In the genomic region with DNA sequence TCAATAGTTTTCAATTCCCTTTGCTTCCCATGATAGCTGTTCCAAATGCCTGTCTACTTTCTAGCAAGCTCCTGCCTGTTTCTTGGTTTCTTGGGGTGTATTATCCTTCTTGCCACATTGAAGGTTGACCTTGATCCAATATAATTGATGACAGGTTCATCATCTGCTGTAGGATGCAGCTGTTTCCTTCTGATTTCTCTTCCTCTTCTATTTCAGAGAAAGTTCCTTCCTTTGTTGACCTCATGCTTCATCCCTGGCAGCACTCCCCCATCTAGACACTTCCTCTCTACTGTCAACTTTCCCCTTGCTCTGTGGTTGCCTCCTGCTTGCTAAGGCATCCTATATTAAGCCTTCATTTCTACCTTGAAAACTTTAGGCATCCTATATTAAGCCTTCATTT, we compare ENCODE assay signal across 15 mouse cellular contexts.
DNase-seq lines count a peak whose midpoint lies in the region; ATAC-seq and TF ChIP-seq lines count a peak whose summit lies in the region.
"Had no signal": no experiment of that assay in that cellular context is flagged by ENCODE, and none has a peak within 500 bp of the region (broad histone marks: within the 10 kb centered on the region; RNA-seq: fewer than 3 reads in every experiment).

No protein-coding gene starts in this region.

- 0 out of 2 replicates have a peak overlapping the region, but pooled peaks have one; percentile 20 for H3K27ac ChIP-seq in heart, embryonic 15.5 days
- H3K27ac ChIP-seq in heart, embryonic 11.5 days (ENCODE audit: low read depth, low read length), result no peak overlapping the region
- no peak overlapping the region for H3K27ac ChIP-seq in lung, embryonic 14.5 days (ENCODE audit: low read depth)
- peak overlapping the region; percentile 66; the same call in 1 of the 2 replicates for H3K27ac ChIP-seq in liver, embryonic 12.5 days
- H3K27ac ChIP-seq in neural tube, embryonic 15.5 days (replicated peaks), result no peak overlapping the region
- H3K27ac ChIP-seq: hindbrain, embryonic 13.5 days; midbrain, embryonic 15.5 days; stomach, embryonic 15.5 days had no signal

- no peaks in the 10 kb centered on the region for H3K36me3 ChIP-seq in heart, embryonic 15.5 days
- H3K36me3 ChIP-seq in heart, embryonic 11.5 days (ENCODE audit: control insufficient read depth, insufficient read depth, low read length), result no peaks in the 10 kb centered on the region
- no peaks in the 10 kb centered on the region for H3K36me3 ChIP-seq in lung, embryonic 14.5 days (ENCODE audit: insufficient read depth)
- H3K36me3 ChIP-seq in liver, embryonic 12.5 days, result no peaks in the 10 kb centered on the region
- H3K36me3 ChIP-seq in neural tube, embryonic 15.5 days, result no peaks in the 10 kb centered on the region
- H3K36me3 ChIP-seq: hindbrain, embryonic 13.5 days; midbrain, embryonic 15.5 days; stomach, embryonic 15.5 days had no signal

- no peaks in the 10 kb centered on the region for H3K9me3 ChIP-seq in heart, embryonic 15.5 days (replicated peaks)
- no peaks in the 10 kb centered on the region for H3K9me3 ChIP-seq in heart, embryonic 11.5 days (replicated peaks; ENCODE audit: control insufficient read depth, low read length)
- H3K9me3 ChIP-seq in lung, embryonic 14.5 days (ENCODE audit: low read depth, low read length), result no peaks in the 10 kb centered on the region
- no peaks in the 10 kb centered on the region for H3K9me3 ChIP-seq in liver, embryonic 12.5 days (replicated peaks)
- no peaks in the 10 kb centered on the region for H3K9me3 ChIP-seq in neural tube, embryonic 15.5 days (replicated peaks)
- H3K9me3 ChIP-seq: hindbrain, embryonic 13.5 days; midbrain, embryonic 15.5 days; stomach, embryonic 15.5 days had no signal

- no peak overlapping the region for H3K4me3 ChIP-seq in heart, embryonic 15.5 days
- H3K4me3 ChIP-seq in heart, embryonic 11.5 days (ENCODE audit: low read depth, low read length), result no peak overlapping the region
- H3K4me3 ChIP-seq in lung, embryonic 14.5 days (ENCODE audit: low read depth, low read length), result no peak overlapping the region
- H3K4me3 ChIP-seq in liver, embryonic 12.5 days, result no peak overlapping the region
- H3K4me3 ChIP-seq in neural tube, embryonic 15.5 days (replicated peaks), result no peak overlapping the region
- H3K4me3 ChIP-seq: hindbrain, embryonic 13.5 days; midbrain, embryonic 15.5 days; stomach, embryonic 15.5 days had no signal

- no peaks in the 10 kb centered on the region for H3K4me1 ChIP-seq in heart, embryonic 15.5 days (replicated peaks)
- no peaks in the 10 kb centered on the region for H3K4me1 ChIP-seq in heart, embryonic 11.5 days (ENCODE audit: control insufficient read depth, insufficient read depth, low read length)
- H3K4me1 ChIP-seq in lung, embryonic 14.5 days (ENCODE audit: insufficient read depth), result no peaks in the 10 kb centered on the region
- no peaks in the 10 kb centered on the region for H3K4me1 ChIP-seq in liver, embryonic 12.5 days
- no peaks in the 10 kb centered on the region for H3K4me1 ChIP-seq in neural tube, embryonic 15.5 days
- H3K4me1 ChIP-seq: hindbrain, embryonic 13.5 days; midbrain, embryonic 15.5 days; stomach, embryonic 15.5 days had no signal

- no peak overlapping the region for H3K4me2 ChIP-seq in heart, embryonic 15.5 days
- no peak overlapping the region for H3K4me2 ChIP-seq in heart, embryonic 11.5 days
- no peak overlapping the region for H3K4me2 ChIP-seq in lung, embryonic 14.5 days
- no peak overlapping the region for H3K4me2 ChIP-seq in liver, embryonic 12.5 days
- no peak overlapping the region for H3K4me2 ChIP-seq in neural tube, embryonic 15.5 days
- H3K4me2 ChIP-seq: hindbrain, embryonic 13.5 days; midbrain, embryonic 15.5 days; stomach, embryonic 15.5 days had no signal

- H3K9ac ChIP-seq in heart, embryonic 15.5 days, result no peak overlapping the region
- H3K9ac ChIP-seq in heart, embryonic 11.5 days (ENCODE audit: low read depth, low read length), result no peak overlapping the region
- H3K9ac ChIP-seq in lung, embryonic 14.5 days, result no peak overlapping the region
- H3K9ac ChIP-seq in liver, embryonic 12.5 days, result no peak overlapping the region
- H3K9ac ChIP-seq in neural tube, embryonic 15.5 days (replicated peaks), result no peak overlapping the region
- H3K9ac ChIP-seq: hindbrain, embryonic 13.5 days; midbrain, embryonic 15.5 days; stomach, embryonic 15.5 days had no signal

- no peak for TF ChIP-seq CTCF in lung, embryonic 14.5 days (IDR thresholded peaks at IDR 0.05; ENCODE audit: low read depth)

- no peaks in the 10 kb centered on the region for H3K27me3 ChIP-seq in heart, embryonic 15.5 days
- H3K27me3 ChIP-seq in heart, embryonic 11.5 days (ENCODE audit: control insufficient read depth, insufficient read depth, low read length), result no peaks in the 10 kb centered on the region
- H3K27me3 ChIP-seq in lung, embryonic 14.5 days (ENCODE audit: insufficient read depth, low read length), result no peaks in the 10 kb centered on the region
- H3K27me3 ChIP-seq in liver, embryonic 12.5 days (replicated peaks), result no peaks in the 10 kb centered on the region
- H3K27me3 ChIP-seq in neural tube, embryonic 15.5 days (replicated peaks), result no peaks in the 10 kb centered on the region
- H3K27me3 ChIP-seq: hindbrain, embryonic 13.5 days; midbrain, embryonic 15.5 days; stomach, embryonic 15.5 days had no signal

- peak; percentile 41 for DNase-seq in lung, embryonic 14.5 days
- DNase-seq in lung, postnatal 14 days, result no peak
- DNase-seq in testis, postnatal 10 days (ENCODE audit: low spot score), result no peak
- DNase-seq in urinary bladder, postnatal 10 days (ENCODE audit: low spot score), result no peak
- DNase-seq: B cell, adult 2 months; left cerebral cortex, postnatal 4 days; right cerebral cortex, postnatal 4 days; thymus, postnatal 25 days had no signal

- no peak for ATAC-seq in heart, embryonic 15.5 days (replicated peaks; ENCODE audit: insufficient number of reproducible peaks, insufficient read depth, low FRiP score, low read depth)
- ATAC-seq in heart, embryonic 11.5 days (replicated peaks; ENCODE audit: insufficient number of reproducible peaks, low FRiP score, low TSS enrichment), result no peak
- ATAC-seq in lung, embryonic 14.5 days (ENCODE audit: insufficient read depth), result no peak
- ATAC-seq in liver, embryonic 12.5 days, result no peak
- no peak for ATAC-seq in neural tube, embryonic 15.5 days (ENCODE audit: low FRiP score)
- ATAC-seq: midbrain, embryonic 15.5 days had no signal

Comparison
In these comparisons a context has a peak if more than half of its experiments do, and no peak if none do; other contexts are left out.
1. H3K27ac ChIP-seq: peak in heart, embryonic 15.5 days (single experiment) and liver, embryonic 12.5 days (single experiment); none in heart, embryonic 11.5 days (single experiment), lung, embryonic 14.5 days (single experiment) and neural tube, embryonic 15.5 days (single experiment).